Mouse (Mus musculus): ENCODE results near the gene Rassf8. TPM values are rescaled to one million over a fixed set of nuclear protein-coding genes. Genes with fewer than 3 reads are reported as not detected.

Rassf8 gene
- total RNA-seq, 2 experiments from 2014 or later, result 21.7 to 23.4 TPM

DNA sequence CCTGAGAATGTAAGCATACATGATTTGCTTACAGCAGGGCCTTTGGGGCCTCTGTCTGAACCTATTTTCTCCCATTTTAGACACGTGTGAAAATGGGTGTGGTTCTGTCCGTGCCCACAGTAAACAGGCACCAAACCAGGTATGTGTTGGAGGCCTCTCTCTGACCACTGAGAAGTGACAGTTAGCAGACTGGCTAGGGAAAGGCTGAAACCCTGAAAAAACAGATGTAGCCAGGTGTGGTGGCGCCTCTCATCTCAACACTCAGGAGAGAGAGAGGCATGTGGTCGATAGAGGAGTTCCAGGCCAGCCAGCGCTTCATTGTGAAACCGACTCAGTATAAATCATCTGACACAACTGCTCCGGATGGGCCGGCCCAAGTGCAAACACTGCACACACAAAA lies 111.9 kb downstream of the Rassf8 start:
- DNase-seq (ENCODE audit: extremely low spot score in 1 of 2, low spot score in 1 of 2), result no peak

DNA sequence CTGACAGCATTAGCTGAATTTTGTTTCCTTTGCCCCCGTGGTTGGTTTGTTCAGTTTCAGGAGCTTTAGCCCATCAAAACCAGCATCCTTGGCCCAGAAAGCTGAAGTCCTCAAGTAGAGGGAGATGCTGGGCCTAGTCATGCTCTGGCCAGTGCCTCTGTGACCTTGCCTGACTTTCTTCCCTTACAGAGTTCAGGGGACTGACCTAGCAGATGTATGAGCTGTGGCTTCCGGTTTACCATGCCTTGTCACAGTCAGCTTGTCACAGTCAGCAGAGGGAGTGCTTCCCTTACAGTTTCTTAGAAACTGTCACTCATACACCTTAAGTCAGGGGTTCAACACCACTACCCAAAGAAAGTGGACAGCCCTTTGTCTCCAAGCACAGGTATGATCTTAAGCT lies 113.8 kb downstream of the Rassf8 start:
- DNase-seq (ENCODE audit: extremely low spot score in 1 of 2, low spot score in 1 of 2), result no peak

DNA sequence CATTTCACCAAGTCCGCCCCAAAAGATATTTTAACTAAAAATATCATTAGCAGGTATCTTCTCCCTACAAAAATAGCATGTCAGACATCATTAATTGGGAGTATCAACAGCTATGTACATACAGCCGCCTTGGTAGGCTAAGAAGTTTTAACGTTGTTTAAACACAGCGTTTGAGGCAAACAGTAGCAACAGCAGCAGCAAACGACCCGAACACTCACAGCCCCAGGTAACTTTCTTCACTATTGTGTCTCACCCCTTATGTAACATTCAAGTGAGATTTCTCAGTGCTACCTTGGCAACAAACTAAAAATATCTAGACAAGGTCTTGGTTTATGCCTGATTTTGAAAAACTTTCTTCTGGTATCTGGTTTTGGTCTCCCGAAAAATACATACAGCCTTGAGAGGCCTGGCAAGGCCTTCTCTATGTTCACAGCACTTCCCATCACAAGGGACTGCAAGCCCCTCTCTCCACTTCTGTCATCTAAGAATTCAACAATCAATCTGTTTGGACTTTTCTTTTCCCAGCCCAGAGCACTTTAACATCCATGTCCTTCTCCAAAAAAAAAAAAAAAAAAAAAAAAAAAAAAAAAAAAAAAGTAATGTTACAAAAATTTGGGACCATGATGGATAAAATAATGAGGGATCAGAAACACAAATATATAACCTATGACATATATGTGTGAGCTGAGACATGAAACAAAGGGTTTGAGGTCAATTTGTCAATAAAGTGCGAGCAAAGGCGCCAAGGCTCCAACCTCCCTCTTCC lies 115.1 kb downstream of the Rassf8 start:
- no peak for DNase-seq (ENCODE audit: extremely low spot score in 1 of 2, low spot score in 1 of 2)

DNA sequence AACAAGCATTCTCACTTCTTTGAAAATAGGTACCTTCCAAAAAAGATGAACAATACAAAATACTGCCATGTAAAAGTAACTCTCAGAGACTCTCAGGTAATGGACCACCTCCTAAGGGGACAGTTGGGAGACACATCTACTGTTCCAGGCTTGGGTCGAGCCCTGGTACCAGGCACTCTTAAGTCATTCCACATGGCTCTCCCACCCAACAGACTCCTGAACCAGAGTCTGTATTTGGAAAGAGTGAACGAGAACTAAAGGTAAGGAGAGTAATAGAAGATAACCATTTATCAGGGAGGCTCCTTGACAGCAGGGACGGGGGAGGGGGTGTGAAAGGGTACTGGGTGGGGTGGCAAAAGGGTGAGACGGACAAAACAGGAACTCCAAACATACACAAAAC lies 115.8 kb downstream of the Rassf8 start:
- DNase-seq (ENCODE audit: extremely low spot score in 1 of 2, low spot score in 1 of 2), result no peak

DNA sequence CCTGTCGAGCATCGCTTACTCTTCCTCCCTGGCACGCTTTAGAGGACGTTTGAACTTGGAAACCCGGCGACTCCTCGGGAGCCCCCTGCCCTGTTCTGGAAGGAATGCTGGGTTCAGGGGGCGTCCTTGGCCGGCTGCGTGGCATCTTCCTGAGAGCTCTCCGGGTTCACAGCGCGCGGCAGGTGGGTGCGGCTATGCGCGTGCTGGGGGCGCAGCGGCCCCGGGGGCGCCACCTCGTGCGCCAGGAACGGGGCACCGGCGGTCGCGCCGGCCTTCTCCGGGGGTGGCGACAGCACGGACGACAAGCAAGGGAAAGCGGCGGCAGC lies 116.2 kb downstream of the Rassf8 start:
- no peak for DNase-seq (ENCODE audit: extremely low spot score in 1 of 2, low spot score in 1 of 2)

DNA sequence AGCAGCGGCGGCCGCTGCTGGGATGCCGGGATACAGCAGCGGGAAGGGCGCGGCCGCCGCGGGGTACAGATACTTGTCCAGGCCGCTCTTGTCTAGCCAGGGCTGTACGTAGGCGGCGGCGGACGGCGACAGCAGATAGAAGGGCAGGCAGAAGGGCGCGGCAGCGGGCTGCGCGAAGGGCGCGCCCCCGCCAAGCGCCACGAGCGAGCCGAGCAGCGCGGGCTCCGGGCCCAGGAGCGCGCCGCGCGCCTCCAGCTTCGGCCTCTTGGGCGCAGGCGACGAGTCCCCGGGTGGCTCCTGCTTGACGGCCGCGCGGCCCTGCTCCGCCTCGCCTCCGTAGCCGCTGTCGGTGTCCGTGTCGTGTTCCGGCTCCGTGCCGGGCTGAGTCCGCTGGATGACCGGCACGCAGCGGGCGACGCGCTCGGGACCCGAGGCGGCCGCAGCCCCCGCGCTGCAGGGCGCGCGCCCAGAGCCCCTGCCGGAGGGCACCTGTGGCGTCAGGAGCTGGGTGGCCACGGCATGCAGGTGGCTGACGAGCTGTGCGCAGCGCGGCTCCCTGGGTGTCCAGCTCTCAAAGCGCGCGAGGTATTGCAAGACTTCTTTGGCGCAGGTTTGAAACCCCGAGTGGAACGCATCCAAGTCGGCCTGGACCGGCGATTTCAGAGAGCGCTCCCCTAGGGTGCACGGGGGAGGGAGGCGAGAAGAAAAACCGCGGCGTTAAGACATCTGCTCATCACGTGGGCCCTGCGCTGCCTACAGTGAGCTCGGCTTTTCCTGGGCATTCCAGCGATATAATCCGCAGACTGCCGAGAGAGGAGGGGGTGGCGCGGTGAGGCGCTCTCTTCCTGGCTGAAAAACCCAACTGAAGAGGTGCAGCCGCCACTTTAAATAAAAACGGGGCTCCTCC lies 116.8 kb downstream of the Rassf8 start:
- peak; percentile 59 to 73 for DNase-seq (ENCODE audit: extremely low spot score in 1 of 2, low spot score in 1 of 2)

DNA sequence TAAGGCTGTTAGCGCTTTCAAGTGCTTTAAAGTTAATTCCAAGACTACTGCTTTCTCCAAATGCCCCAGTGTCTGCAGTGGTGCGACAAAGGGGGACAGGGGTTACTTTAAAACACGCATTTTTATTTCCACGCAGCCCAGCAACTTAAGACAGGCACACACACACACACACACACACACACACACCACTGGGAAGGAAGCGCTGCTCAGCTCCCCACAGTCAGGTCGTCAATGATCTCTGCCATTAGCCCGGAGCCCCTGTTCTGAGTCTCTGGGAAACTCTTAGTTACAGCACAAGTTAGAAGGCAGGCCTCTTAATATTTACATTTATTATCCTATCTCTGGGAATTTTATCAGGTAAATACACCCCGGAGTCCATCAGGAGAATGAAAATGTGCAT lies 117.6 kb downstream of the Rassf8 start:
- DNase-seq (ENCODE audit: extremely low spot score in 1 of 2, low spot score in 1 of 2), result no peak

DNA sequence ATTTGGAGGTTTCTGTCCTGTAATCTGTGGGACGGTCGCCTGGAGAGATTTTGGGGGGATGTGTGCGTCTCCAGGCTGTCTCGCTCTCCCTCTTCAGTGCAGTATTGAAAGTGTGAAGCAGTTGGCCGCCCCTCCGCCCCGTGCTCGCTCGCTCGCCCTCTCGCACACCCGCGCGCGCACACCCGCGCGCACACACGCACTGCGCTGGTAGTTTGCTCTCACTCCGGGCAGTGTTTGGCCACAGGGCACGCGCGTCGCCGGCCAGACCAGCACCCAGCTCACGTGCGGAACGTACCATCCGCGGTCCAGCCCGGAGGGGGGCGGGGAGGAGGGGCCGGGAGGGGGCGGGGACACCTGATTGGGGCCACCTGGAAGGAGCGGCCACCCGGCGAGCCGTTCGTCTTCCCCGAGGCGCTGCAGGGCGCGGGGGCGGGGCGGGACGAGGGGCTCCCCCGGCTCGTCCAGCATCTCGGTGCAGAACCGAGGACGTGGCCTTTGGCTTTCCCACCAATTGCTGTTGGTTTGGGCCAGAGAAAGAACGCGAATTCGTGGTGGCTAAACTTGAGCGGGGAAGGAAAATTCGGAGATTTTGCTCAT lies 118.8 kb downstream of the Rassf8 start, which contains the start of gene Bhlhe41:
Gene Bhlhe41 (minus strand): TSS at position 270 of the 597 bp plus-strand sequence.
- peak; percentile 61 to 70 for DNase-seq (ENCODE audit: extremely low spot score in 1 of 2, low spot score in 1 of 2)

DNA sequence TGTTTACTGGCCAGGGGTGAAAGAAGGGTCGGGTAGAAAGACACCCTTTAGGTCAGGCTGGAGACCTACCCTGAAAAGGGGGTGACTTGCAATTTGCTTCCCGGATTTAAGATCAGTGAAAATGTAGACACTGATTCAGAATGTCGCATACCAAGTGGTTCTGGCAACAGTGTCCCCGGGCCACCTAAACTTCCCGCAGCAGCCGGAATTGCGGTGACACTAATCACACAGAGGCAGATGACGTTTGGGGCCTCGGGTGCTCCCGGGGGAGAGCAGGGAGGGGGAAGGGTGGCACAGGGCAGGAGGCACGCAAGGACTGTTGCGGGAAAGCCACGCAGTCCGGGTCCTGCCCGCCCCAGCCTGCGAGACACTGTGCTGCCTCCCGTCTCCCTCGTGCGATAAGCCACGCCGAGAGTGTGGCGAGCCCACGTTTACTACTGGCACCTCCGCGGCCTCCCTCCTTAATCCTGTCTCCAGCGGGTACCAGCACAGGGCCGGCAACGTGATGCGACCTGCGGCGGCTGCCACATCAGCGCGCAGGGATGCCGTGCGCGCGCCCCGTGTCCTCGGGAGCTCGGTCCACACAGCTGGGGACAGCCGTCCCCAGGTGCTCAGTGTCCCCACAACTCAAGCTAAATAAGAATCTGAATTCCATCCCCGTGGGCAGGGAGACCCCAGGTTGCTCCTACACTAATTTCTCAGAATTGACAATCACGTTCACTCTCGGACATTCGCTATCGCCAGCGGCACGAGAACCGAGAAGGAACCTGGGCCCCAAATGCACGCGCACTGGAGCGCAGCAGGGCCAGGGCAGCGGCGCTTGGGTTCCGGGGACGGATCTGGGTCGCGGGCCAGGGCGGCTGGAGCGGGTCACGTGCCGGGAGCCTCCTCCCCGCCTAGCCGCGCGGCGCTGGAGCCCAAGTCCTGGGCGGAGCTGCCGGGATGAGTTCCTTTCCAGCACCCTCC lies 119.6 kb downstream of the Rassf8 start:
- peak; percentile 74 to 76 for DNase-seq (ENCODE audit: extremely low spot score in 1 of 2, low spot score in 1 of 2)

DNA sequence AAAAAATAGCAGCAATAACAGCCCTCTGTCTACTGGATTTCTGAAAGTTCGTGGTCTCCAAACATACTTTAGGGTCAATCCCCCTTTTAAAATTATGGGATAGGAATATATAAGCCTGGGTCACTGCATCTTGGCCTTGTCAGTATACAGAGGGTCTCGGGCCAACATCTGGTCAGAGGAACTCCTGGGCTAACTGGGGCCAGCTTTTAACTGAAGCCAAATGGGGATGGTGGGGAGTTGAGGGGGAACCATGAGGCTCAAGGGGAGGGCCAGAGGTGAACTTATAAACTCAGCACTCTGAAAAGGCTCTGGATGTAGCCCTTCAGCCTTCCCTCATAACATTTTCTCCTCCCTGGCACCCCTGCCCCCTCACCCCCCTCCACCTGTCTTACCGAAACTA lies 120.6 kb downstream of the Rassf8 start:
- DNase-seq (ENCODE audit: extremely low spot score in 1 of 2, low spot score in 1 of 2), result no peak

Other genes starting within 250 kb of the Rassf8 start
- gene Lmntd1, start 132.4 kb upstream of the Rassf8 start, total RNA-seq (2021), result 1 to 10 TPM in 1 of 2 experiments, under 1 TPM in 1; 0.81 to 1.9 TPM
- not detected for gene Tuba3b, start 131.0 kb upstream of the Rassf8 start, total RNA-seq (2021)
- 10 to 100 TPM; 37.2 to 39.9 TPM for gene Bhlhe41, start 118.8 kb downstream of the Rassf8 start, total RNA-seq (2021)
- 1 to 10 TPM; 4.6 to 5.2 TPM for gene Sspn, start 184.9 kb downstream of the Rassf8 start, total RNA-seq (2021)

Data from layer of hippocampus, postnatal 25 days (tissue).